Mouse (Mus musculus) embryonic stem cell, embryonic (primary cell): ENCODE measurements around the gene Fam102b.

Experiments
- CTCF ChIA-PET, 4 experiments: fragments of 300-600 bp in 2 of 4; fragments of 350-600 bp in 2 of 4; sonication (Branson Sonifier 250); formaldehyde crosslinking; loops; one replicate each; lab custom pipeline; 2022; ENCODE audit warnings: inconsistent platforms in 2 of 4; lab: Charles Lee
- POLR2A ChIA-PET, 4 experiments: fragments of 300-600 bp in 2 of 4; fragments of 350-600 bp in 2 of 4; sonication (Branson Sonifier 250); formaldehyde crosslinking; loops; one replicate each; lab custom pipeline; 2022; ENCODE audit warnings: antibody characterized with exemption in 4 of 4, inconsistent platforms in 1 of 4; lab: Charles Lee

Gene Fam102b

DNA sequence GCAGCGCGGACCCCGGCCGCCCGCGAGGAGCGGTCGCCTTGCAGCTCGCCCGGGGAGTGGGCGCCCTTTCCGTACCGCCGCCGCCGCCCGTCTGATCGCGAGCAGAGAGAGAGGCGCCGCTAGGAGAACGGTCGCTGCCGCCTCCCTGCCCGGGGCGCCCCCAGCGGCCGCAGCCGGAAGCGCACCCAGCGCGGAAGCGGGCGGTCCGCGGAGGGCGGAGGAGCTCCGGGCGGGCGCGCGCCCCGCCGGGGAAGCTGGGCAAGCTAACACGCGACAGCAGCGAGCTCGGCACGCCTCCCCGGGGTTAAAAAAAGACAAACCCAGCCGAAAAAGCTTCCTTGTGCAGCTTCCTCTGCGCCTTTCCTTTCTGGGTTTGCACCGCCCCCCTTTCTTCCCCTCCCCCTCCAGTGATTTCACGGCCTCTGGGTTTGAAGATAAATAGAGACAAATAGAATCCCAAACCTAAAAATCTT lies at the start of gene Fam102b:
Fam102b (minus strand) TSS at position 93 of the 473 bp plus-strand sequence.
- POLR2A ChIA-PET = interaction anchor here in 3 of 4 experiments (0.5 to 2.0 kb wide), 15 partner anchors 10 to 770 kb away, joined by 3 to 9 read pairs (median 3); partner anchors contain the start of genes Prpf38b (in 2 of the 3), Psma5 (in 1 of the 3), Sars (in 1 of the 3) and Stxbp3 (in 1 of the 3)
- CTCF ChIA-PET = interaction anchor here (0.6 to 3.8 kb wide), 28 partner anchors 9 to 989 kb away, joined by 3 to 13 read pairs (median 4); partner anchors contain the start of genes Stxbp3 (in 1 of the 4) and Taf13 (in 1 of the 4)

DNA sequence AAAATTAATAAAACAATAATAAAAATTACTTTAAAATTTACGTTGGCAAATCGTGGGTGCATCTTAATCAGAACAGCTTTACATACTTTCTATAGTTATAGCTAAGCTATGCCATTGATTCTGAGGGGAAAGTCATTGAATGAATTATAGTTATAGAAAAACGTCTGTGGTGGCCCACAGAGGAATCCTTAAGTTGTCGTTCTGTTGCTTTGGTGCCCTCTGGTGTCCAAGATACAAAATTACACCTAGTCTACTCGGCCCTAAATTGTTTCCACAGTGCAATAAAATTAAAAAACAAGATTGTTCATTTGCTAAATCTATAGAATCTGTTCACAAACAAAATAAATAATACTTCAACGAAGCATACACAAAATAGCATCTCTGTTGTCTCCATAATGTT lies 35.6 kb upstream of the Fam102b start:
- ChIA-PET POLR2A (interaction anchor here in 1 of 4 experiments (0.7 kb wide), 1 partner anchor 483 kb away, joined by 4 read pairs; no protein-coding TSS in a partner anchor), CTCF (interaction anchor here in 3 of 4 experiments (0.5 to 1.5 kb wide), 4 partner anchors 36 to 283 kb away, joined by 3 to 6 read pairs (median 4); partner anchors contain the start of gene Fam102b (in 1 of the 3))

GRCm38 (mm10) chr3:109062391-109062790 lies 35.0 kb upstream of the Fam102b start:
- ChIA-PET POLR2A (interaction anchor here in 1 of 4 experiments (0.7 kb wide), 1 partner anchor 484 kb away, joined by 4 read pairs; no protein-coding TSS in a partner anchor), CTCF (interaction anchor here (0.5 to 1.5 kb wide), 6 partner anchors 35 to 1183 kb away, joined by 3 to 6 read pairs (median 4); partner anchors contain the start of gene Fam102b (in 1 of the 4))

- POLR2A ChIA-PET = interaction anchor here in 1 of 4 experiments (0.6 kb wide), 1 partner anchor 174 kb away, joined by 4 read pairs; no protein-coding TSS in a partner anchor
- CTCF ChIA-PET = interaction anchor here in 1 of 4 experiments (0.6 kb wide), 1 partner anchor 1523 kb away, joined by 10 read pairs; no protein-coding TSS in a partner anchor
These were observed 32.5 kb upstream of the Fam102b start for GRCm38 (mm10) chr3:109059903-109060302.

DNA sequence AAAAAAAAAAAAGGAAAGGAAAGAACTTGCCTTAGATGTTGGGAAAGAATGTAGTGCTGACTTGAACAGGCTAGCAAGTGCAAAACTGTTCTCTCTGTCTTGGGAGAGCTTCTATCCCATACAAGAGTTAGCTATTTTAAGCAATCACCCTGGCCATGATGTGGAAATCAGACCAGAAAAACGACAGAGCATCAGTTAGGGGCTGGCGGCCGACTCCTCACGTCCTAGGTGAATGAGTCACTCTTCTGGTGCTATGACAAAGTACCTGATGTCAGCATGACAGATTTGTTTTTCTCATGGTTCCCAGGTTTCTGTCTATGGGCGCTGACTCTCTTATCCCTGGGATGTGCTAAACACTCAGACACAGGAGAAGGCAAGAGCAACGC lies 24.5 kb upstream of the Fam102b start:
- POLR2A ChIA-PET = interaction anchor here in 1 of 4 experiments (0.6 kb wide), 1 partner anchor 120 kb away, joined by 3 read pairs; no protein-coding TSS in a partner anchor
- CTCF ChIA-PET = interaction anchor here in 1 of 4 experiments (0.9 to 1.1 kb wide), 2 partner anchors 24 to 25 kb away, joined by 3 to 4 read pairs; no protein-coding TSS in a partner anchor

- CTCF ChIA-PET = interaction anchor here in 1 of 4 experiments (0.9 to 1.1 kb wide), 2 partner anchors 24 to 25 kb away, joined by 3 to 4 read pairs; no protein-coding TSS in a partner anchor
- POLR2A ChIA-PET = no interaction called here
These were observed 23.9 kb upstream of the Fam102b start for GRCm38 (mm10) chr3:109051056-109051945.

- POLR2A ChIA-PET = interaction anchor here in 1 of 4 experiments (1.7 kb wide), 1 partner anchor 13 kb away, joined by 3 read pairs; no protein-coding TSS in a partner anchor
These were observed 20.4 kb upstream of the Fam102b start for GRCm38 (mm10) chr3:109047707-109048283.

GRCm38 (mm10) chr3:109046428-109046827 lies 19.0 kb upstream of the Fam102b start:
- CTCF ChIA-PET = interaction anchor here in 1 of 4 experiments (0.5 kb wide), 1 partner anchor 891 kb away, joined by 10 read pairs; no protein-coding TSS in a partner anchor

More at GRCm38 (mm10) chr3:109047707-109048283, 20.4 kb upstream of the Fam102b start:
- CTCF ChIA-PET = interaction anchor here in 1 of 4 experiments (0.7 kb wide), 1 partner anchor 358 kb away, joined by 3 read pairs; no protein-coding TSS in a partner anchor

GRCm38 (mm10) chr3:109043395-109043794 lies 16.0 kb upstream of the Fam102b start:
- ChIA-PET POLR2A (no interaction called here), CTCF (interaction anchor here (0.6 to 1.8 kb wide), 4 partner anchors 16 to 24 kb away, joined by 3 to 13 read pairs (median 4); partner anchors contain the start of gene Fam102b (in 3 of the 4))

More at GRCm38 (mm10) chr3:109046428-109046827, 19.0 kb upstream of the Fam102b start:
- POLR2A ChIA-PET = interaction anchor here in 2 of 4 experiments (0.6 to 1.7 kb wide), 2 partner anchors 11 to 95 kb away, joined by 3 read pairs; no protein-coding TSS in a partner anchor

DNA sequence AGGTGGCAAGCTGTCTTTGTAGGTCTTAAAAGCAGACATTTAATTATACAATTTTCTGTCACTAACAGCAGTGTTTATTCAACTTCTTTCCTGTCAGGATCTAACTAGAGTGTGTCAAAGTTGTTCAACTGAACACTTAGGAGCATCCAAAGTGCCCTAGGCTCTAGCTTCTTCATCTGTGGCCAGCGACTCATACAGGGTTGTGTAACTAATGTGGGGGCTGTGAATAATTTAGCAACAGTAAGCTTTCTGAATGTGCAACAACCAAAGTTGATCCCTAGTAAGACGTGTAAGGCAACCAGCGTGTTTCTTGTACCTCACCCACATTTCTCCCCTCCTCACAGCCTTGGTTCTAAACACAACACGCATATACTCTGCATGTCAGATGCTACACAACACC lies 13.5 kb upstream of the Fam102b start:
- CTCF ChIA-PET = interaction anchor here in 1 of 4 experiments (0.6 kb wide), 1 partner anchor 72 kb away, joined by 3 read pairs; no protein-coding TSS in a partner anchor
- POLR2A ChIA-PET = no interaction called here

GRCm38 (mm10) chr3:109034411-109034810 lies 7.0 kb upstream of the Fam102b start:
- ChIA-PET CTCF (interaction anchor here in 1 of 4 experiments (1.5 kb wide), 1 partner anchor 8 kb away, joined by 3 read pairs; no protein-coding TSS in a partner anchor), POLR2A (interaction anchor here in 2 of 4 experiments (0.6 kb wide), 2 partner anchors 122 to 463 kb away, joined by 3 to 5 read pairs; partner anchors contain the start of gene Taf13 (in 1 of the 2))

GRCm38 (mm10) chr3:109032306-109032705 lies 4.9 kb upstream of the Fam102b start:
- ChIA-PET CTCF (no interaction called here), POLR2A (no interaction called here)

GRCm38 (mm10) chr3:109031626-109032025 lies 4.2 kb upstream of the Fam102b start:
- ChIA-PET POLR2A (no interaction called here), CTCF (no interaction called here)

- POLR2A ChIA-PET = interaction anchor here in 2 of 4 experiments (0.5 to 0.7 kb wide), 2 partner anchors 13 to 109 kb away, joined by 3 to 5 read pairs; no protein-coding TSS in a partner anchor
- CTCF ChIA-PET = interaction anchor here in 3 of 4 experiments (0.6 to 0.9 kb wide), 3 partner anchors 16 to 66 kb away, joined by 3 read pairs; no protein-coding TSS in a partner anchor
These were observed 3.4 kb upstream of the Fam102b start for GRCm38 (mm10) chr3:109030817-109031216.

GRCm38 (mm10) chr3:109029661-109030060 lies 2.3 kb upstream of the Fam102b start:
- ChIA-PET POLR2A (interaction anchor here in 1 of 4 experiments (0.9 to 1.2 kb wide), 2 partner anchors 308 to 585 kb away, joined by 3 read pairs; partner anchors contain the start of genes Gpsm2 and Sars), CTCF (no interaction called here)

GRCm38 (mm10) chr3:109026991-109027470 lies 376 bp downstream of the Fam102b start:
- CTCF ChIA-PET = interaction anchor here (0.6 to 3.8 kb wide), 29 partner anchors 8 to 988 kb away, joined by 3 to 13 read pairs (median 4); partner anchors contain the start of genes Stxbp3 (in 1 of the 4) and Taf13 (in 1 of the 4)
- POLR2A ChIA-PET = interaction anchor here in 3 of 4 experiments (0.7 to 2.0 kb wide), 13 partner anchors 10 to 770 kb away, joined by 3 to 9 read pairs (median 4); partner anchors contain the start of genes Prpf38b (in 2 of the 3), Psma5 (in 1 of the 3), Sars (in 1 of the 3) and Stxbp3 (in 1 of the 3)
